Mouse (Mus musculus) heart, adult 2 months (tissue): ENCODE results near the gene Trp53i11.

Experiments used
- CTCF ChIP-seq: fragments of 200-600 bp; IDR thresholded peaks from 2 replicates; pipeline ENCODE4 v1.8.1; 2022; ENCODE audit warnings: antibody characterized with exemption, mild to moderate bottlenecking, moderate library complexity
- EP300 ChIP-seq: fragments of 200-500 bp; IDR thresholded peaks from 2 replicates; pipeline ENCODE4 v1.6.1; 2011; ENCODE audit warnings: low read depth, low read length, control low read depth; ENCODE audit not compliant: insufficient read depth
- POLR2A ChIP-seq: fragments of 200-500 bp; IDR thresholded peaks from 2 replicates; pipeline ENCODE4 v1.6.1; 2011; ENCODE audit warnings: mild to moderate bottlenecking, low read depth, low read length, control low read depth; ENCODE audit not compliant: insufficient read depth

DNA sequence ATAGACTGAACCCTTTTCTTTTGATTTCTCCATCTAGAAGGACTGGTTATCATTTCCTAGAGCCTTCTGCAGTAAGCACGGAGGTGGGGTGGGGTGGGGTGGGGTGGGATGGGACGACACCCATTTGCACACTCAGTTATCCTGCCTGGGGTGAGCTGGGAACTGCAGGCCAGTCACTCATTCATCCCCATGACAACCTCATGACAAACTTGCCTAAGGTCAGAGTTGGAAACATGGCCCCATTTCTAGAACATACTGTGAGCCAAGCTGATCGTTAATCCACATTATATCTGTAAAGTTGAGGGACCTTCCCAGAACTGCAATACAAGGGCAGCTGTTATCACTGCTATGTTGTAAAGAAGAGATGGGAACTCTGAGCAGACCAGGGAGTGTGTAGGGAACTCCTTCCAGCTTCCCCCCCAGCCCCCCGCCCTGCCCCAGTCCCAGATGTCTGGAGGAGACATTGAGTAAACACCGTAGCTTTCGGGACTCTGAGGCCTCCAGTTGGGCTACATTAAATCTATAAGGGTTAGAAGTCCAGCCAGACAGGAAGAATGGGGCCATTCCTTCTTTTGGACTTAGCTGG lies 23.5 kb upstream of the Trp53i11 start:
- TF ChIP-seq CTCF = no peak
- no peak for TF ChIP-seq POLR2A
- no peak for TF ChIP-seq EP300
